Mouse (Mus musculus) forebrain, postnatal 0 days (tissue): ENCODE data around the gene 2610528J11Rik. TPM values are rescaled to one million over a fixed set of nuclear protein-coding genes. Genes with fewer than 3 reads are reported as not detected.
A peak's percentile ranks its signal among the peaks of the same experiment; 100 is the strongest.

Experiments used
- ATAC-seq: fragments of 200-750 bp; cut with Nextera tagmentation; 2 replicates; pipeline ENCODE4 v1.8.0; 2017; ENCODE audit warnings: mild to moderate bottlenecking, moderate library complexity
- DNase-seq: peaks from one replicate; pipeline ENCODE4 v3.0.0-alpha.2; 2015
- H3K27ac ChIP-seq: fragments of 300-500 bp; sonication (generic); 2 replicates; pipeline ENCODE4 v1.5.1; 2014; ENCODE audit warnings: low read depth, mild to moderate bottlenecking, antibody characterized with exemption, low read length, moderate library complexity, mixed read lengths
- H3K27me3 ChIP-seq: fragments of 300-500 bp; sonication (generic); 2 replicates; pipeline ENCODE4 v1.6.1; 2014; ENCODE audit warnings: mild to moderate bottlenecking, low read length, mixed read lengths; ENCODE audit not compliant: insufficient read depth
- H3K36me3 ChIP-seq: fragments of 300-500 bp; sonication (generic); 2 replicates; pipeline ENCODE4 v1.6.1; 2014; ENCODE audit warnings: mild to moderate bottlenecking, moderate library complexity; ENCODE audit not compliant: insufficient read depth
- H3K4me1 ChIP-seq: fragments of 300-500 bp; sonication (generic); 2 replicates; pipeline ENCODE4 v1.6.1; 2014; ENCODE audit warnings: antibody characterized with exemption; ENCODE audit not compliant: insufficient read depth
- H3K4me2 ChIP-seq: fragments of 300-500 bp; sonication (generic); 2 replicates; pipeline ENCODE4 v1.6.1; 2014; ENCODE audit warnings: low read depth, mild to moderate bottlenecking, moderate library complexity
- H3K4me3 ChIP-seq: fragments of 300-500 bp; sonication (generic); 2 replicates; pipeline ENCODE4 v1.5.1; 2014; ENCODE audit warnings: low read depth, low read length, mixed read lengths
- H3K9ac ChIP-seq: fragments of 300-500 bp; sonication (generic); 2 replicates; pipeline ENCODE4 v1.6.1; 2014; ENCODE audit warnings: mild to moderate bottlenecking
- H3K9me3 ChIP-seq: fragments of 300-500 bp; sonication (generic); 2 replicates; pipeline ENCODE4 v1.6.1; 2016; ENCODE audit warnings: low read length
- CTCF ChIP-seq: sonication (generic); IDR thresholded peaks from 2 replicates; pipeline ENCODE4 v1.5.1; 2016; ENCODE audit warnings: antibody characterized with exemption, control low read depth, low read depth
- WGBS: fragments of 180-500 bp; shearing (Covaris S2); extraction: QIAGEN DNeasy Blood & Tissue Kit; methylation state at CpG from one replicate; pipeline ENCODE4 v1.1.7; 2014; 5-methylcytosine and 5-hydroxymethylcytosine counted together
- polyA plus RNA-seq: library from polyadenylated mRNA; unstranded; fragments of >200 nt; fragmentation: Nextera tagmentation; extraction: Ambion mirVana; gene quantifications from 2 replicates; pipeline ENCODE4 v1.2.1, GENCODE M21; 2015
- total RNA-seq: library from RNA; depleted of rRNA; stranded (reverse); fragments of >200 nt; gene quantifications from 2 replicates; pipeline ENCODE4 v1.2.3, GENCODE M21; 2014

Gene 2610528J11Rik
- total and polyA plus RNA-seq, 2 experiments from 2014 or later: not detected

GRCm38 (mm10) chr4:118553039-118553649 is 26.3 kb downstream of the 2610528J11Rik start:
- ATAC-seq: no peak

GRCm38 (mm10) chr4:118564062-118564925 is 37.5 kb downstream of the 2610528J11Rik start:
- H3K4me1 ChIP-seq: no peaks in the 10 kb centered on the region
- H3K9ac ChIP-seq: no peak overlapping the region
- H3K27ac ChIP-seq: no peak overlapping the region
- no peak overlapping the region for H3K4me3 ChIP-seq
- ATAC-seq (no peak), DNase-seq (peak; percentile 50)
- WGBS: 60% methylated on average over 13 of the region's 13 CpGs
- no peaks in the 10 kb centered on the region for H3K27me3 ChIP-seq
- no peaks in the 10 kb centered on the region for H3K9me3 ChIP-seq
- no peak for TF ChIP-seq CTCF
- H3K36me3 ChIP-seq: no peaks in the 10 kb centered on the region
- H3K4me2 ChIP-seq: no peak overlapping the region

More at GRCm38 (mm10) chr4:118553039-118553649, 26.3 kb downstream of the 2610528J11Rik start:
- no peaks in the 10 kb centered on the region for H3K27me3 ChIP-seq
- H3K36me3 ChIP-seq: no peaks in the 10 kb centered on the region
- no peak overlapping the region for H3K9ac ChIP-seq
- no peak overlapping the region for H3K4me2 ChIP-seq
- no peak for TF ChIP-seq CTCF
- no peaks in the 10 kb centered on the region for H3K9me3 ChIP-seq
- 86% methylated on average over 3 of the region's 3 CpGs for WGBS
- H3K27ac ChIP-seq: no peak overlapping the region
- no peak for DNase-seq
- H3K4me3 ChIP-seq: no peak overlapping the region
- H3K4me1 ChIP-seq: no peaks in the 10 kb centered on the region

- 18% methylated on average over 3 of the region's 3 CpGs for WGBS
These were observed 38.1 kb downstream of the 2610528J11Rik start for GRCm38 (mm10) chr4:118564926-118565279.

GRCm38 (mm10) chr4:118566161-118566676 is 39.4 kb downstream of the 2610528J11Rik start:
- TF ChIP-seq CTCF: peak; percentile 81
- DNase-seq (peak; percentile 39), ATAC-seq (no peak)
- Histone ChIP-seq H3K4me1 (no peaks in the 10 kb centered on the region), H3K4me3 (no peak overlapping the region), H3K27ac (no peak overlapping the region), H3K9me3 (no peaks in the 10 kb centered on the region), H3K36me3 (no peaks in the 10 kb centered on the region), H3K27me3 (no peaks in the 10 kb centered on the region), H3K4me2 (no peak overlapping the region), H3K9ac (no peak overlapping the region)
- WGBS: 32% methylated on average over 7 of the region's 7 CpGs

More at GRCm38 (mm10) chr4:118564926-118565279, 38.1 kb downstream of the 2610528J11Rik start:
- Histone ChIP-seq H3K27ac (no peak overlapping the region), H3K4me1 (no peaks in the 10 kb centered on the region), H3K9ac (no peak overlapping the region), H3K36me3 (no peaks in the 10 kb centered on the region), H3K4me2 (no peak overlapping the region), H3K9me3 (no peaks in the 10 kb centered on the region), H3K4me3 (no peak overlapping the region), H3K27me3 (no peaks in the 10 kb centered on the region)
- no peak for DNase-seq
- TF ChIP-seq CTCF: no peak
- ATAC-seq: no peak

GRCm38 (mm10) chr4:118568709-118569108 is 41.9 kb downstream of the 2610528J11Rik start:
- H3K4me1 ChIP-seq: no peaks in the 10 kb centered on the region
- H3K4me3 ChIP-seq: no peak overlapping the region
- DNase-seq (no peak), ATAC-seq (no peak)
- H3K27me3 ChIP-seq: no peaks in the 10 kb centered on the region
- H3K36me3 ChIP-seq: no peaks in the 10 kb centered on the region
- H3K27ac ChIP-seq: no peak overlapping the region
- H3K4me2 ChIP-seq: no peak overlapping the region
- H3K9me3 ChIP-seq: no peaks in the 10 kb centered on the region
- H3K9ac ChIP-seq: no peak overlapping the region
- no peak for TF ChIP-seq CTCF
- WGBS: 86% methylated on average over 10 of the region's 10 CpGs

GRCm38 (mm10) chr4:118569320-118569719 is 42.5 kb downstream of the 2610528J11Rik start:
- Histone ChIP-seq H3K4me3 (no peak overlapping the region), H3K27ac (no peak overlapping the region), H3K9ac (no peak overlapping the region), H3K9me3 (no peaks in the 10 kb centered on the region), H3K4me1 (no peaks in the 10 kb centered on the region), H3K27me3 (no peaks in the 10 kb centered on the region), H3K4me2 (no peak overlapping the region), H3K36me3 (no peaks in the 10 kb centered on the region)
- 72% methylated on average over 22 of the region's 23 CpGs for WGBS
- DNase-seq: no peak
- ATAC-seq: no peak
- no peak for TF ChIP-seq CTCF

- Histone ChIP-seq H3K9ac (no peak overlapping the region), H3K4me3 (no peak overlapping the region), H3K36me3 (no peaks in the 10 kb centered on the region), H3K27ac (no peak overlapping the region), H3K4me2 (no peak overlapping the region), H3K4me1 (no peaks in the 10 kb centered on the region), H3K27me3 (no peaks in the 10 kb centered on the region), H3K9me3 (no peaks in the 10 kb centered on the region)
- WGBS: 58% methylated on average over 15 of the region's 15 CpGs
- no peak for TF ChIP-seq CTCF
- ATAC-seq (peak; percentile 74), DNase-seq (peak; percentile 52)
These were observed 44.6 kb downstream of the 2610528J11Rik start for GRCm38 (mm10) chr4:118571441-118571840.
